Mouse (Mus musculus) C2C12 (cell line): Measurements from ENCODE around the gene Pex10.

Experiments
- CEBPB ChIP-seq: IDR thresholded peaks from one replicate; pipeline ENCODE4 v1.6.1; 2011; ENCODE audit warnings: low read depth, mild to moderate bottlenecking, control low read depth, moderate library complexity
- CTCF ChIP-seq: IDR thresholded peaks from one replicate; pipeline ENCODE4 v1.5.1; 2011; ENCODE audit not compliant: control insufficient read depth, insufficient read depth, insufficient read length
- MAX ChIP-seq: IDR thresholded peaks from one replicate; pipeline ENCODE4 v1.6.1; 2011; ENCODE audit warnings: mild to moderate bottlenecking, control low read depth
- MYOD1 ChIP-seq: IDR thresholded peaks from one replicate; pipeline ENCODE4 v1.6.1; 2011; ENCODE audit warnings: low read depth; ENCODE audit not compliant: control insufficient read depth, insufficient read length
- MYOG ChIP-seq: IDR thresholded peaks from one replicate; pipeline ENCODE4 v1.6.1; 2011; ENCODE audit not compliant: control insufficient read depth, insufficient read length; ENCODE audit errors: extremely low read depth
- USF1 ChIP-seq: IDR thresholded peaks from one replicate; pipeline ENCODE4 v1.6.1; 2011; ENCODE audit warnings: low read depth, mild to moderate bottlenecking, control low read depth, moderate library complexity

DNA sequence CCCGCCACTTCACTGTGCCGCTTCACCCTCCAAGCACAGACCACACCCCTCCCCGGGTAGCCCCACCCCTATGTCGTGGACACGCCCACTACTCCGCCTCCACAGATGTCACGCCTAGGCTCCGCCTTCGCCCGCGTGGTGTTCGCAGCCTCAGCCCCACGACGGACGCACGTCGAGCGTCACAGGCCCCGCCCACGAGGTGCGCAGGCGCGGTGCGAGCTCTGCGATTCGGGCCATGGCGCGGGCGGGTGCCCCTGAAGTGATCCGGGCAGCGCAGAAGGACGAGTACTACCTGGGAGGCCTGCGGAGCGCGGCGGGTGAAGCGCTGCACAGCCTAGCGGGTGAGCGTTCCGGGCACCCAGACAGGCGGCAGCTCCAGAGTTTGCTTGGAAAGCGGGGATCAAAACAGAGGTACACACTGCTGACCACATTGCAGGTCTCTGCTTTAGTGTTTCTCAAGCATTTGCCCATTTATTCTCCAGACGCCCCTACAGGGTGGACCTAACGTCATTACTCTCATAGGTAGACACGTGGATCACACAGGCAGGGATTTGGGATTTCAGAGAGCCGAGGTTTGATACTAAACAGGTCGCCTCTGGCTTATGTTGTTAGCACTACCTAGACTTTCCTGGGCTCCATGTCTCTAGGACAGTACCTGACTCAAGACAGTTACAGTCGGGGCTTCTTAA is at the start of gene Pex10:
- TF ChIP-seq CTCF (no peak), MYOD1 (no peak), MAX (no peak), MYOG (no peak), CEBPB (no peak), USF1 (no peak)
